Mouse (Mus musculus): ENCODE data around the gene Rcc1.
"Not testable (repeated sequence)": the region's sequence is repeated elsewhere in the genome, so short reads cannot be mapped to it uniquely, and the experiment has no call there.

Gene Rcc1

DNA sequence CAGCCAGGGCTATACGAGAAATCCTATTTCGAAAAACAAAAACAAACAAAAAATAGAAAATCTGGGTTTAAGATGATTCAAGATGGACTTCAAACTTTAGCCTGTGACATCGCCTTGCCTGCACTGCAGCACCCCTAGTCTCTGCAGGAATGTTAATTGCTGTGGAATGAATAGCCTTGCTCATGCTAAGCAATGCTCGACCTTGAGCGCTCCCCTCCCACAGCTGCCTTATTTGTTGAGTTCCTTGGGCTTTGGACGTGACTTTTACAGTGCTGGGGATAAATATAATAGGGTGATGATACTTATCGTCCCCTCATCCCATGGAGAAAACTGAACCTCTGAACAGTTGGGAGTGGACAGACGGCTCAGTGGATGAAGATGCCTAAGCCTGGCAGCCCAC lies 37.7 kb downstream of the Rcc1 start:
- DNase-seq (ENCODE audit: extremely low spot score, low spot score) = no peak

DNA sequence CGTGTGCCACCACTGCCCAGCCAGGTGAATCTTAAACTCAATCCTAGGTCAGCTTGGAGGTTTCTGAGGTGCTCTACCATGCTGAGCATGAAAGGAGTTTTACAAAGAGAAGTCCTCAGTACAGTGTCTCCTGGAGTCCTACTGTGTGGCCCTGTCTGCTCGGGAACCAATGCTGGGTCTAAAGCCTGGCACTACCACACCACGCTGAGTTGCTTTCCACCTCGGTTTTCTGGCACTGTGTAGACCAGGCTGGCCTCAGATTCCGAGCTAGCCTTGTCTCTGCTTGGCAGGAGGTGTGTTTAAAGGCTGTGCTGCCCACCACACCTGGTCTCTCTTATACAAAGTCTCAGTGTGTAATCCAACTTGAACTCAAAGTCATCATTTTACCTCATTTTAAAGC lies 40.8 kb downstream of the Rcc1 start:
- DNase-seq (ENCODE audit: extremely low spot score, low spot score) = no peak

DNA sequence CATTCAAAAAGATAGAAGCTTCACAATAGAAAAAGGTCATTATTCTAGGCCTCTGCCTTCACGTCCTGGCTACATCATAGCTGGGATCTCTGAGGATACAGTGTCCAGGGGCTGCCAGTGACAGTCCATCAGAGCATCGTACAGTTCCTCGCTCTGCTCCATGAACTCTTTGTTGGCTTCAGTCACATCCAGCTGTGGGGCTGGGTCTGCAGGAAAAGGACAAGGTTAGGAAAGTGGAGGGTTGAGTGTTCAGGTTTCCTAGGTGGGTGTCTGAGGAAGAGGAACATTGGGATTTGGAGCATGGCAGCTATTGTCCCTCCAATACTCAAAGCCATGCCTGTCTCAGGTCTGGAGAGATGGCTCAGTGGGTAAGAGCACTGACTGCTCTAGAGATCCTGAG lies 41.6 kb downstream of the Rcc1 start:
- no peak for DNase-seq (ENCODE audit: extremely low spot score, low spot score)

DNA sequence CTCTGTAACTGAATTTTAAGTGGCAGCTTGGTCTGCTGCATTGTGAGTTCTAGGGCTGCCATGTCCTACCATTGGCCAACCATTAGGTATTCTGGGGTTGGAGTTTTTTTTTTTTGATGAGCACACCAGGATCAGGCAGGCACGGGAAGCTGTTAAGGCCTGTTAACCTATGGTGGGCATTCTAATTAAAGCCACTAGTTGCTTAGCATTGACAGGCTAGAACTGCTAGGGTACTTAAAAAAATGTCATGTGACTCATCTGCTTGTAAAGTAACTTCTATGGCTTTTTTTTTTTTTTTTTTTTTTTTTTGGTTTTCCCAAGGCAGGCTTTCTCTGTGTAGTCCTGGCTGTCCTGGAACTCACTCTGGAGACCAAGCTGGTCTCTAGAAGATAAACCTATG lies 42.2 kb downstream of the Rcc1 start:
- no peak for DNase-seq (ENCODE audit: extremely low spot score, low spot score)

DNA sequence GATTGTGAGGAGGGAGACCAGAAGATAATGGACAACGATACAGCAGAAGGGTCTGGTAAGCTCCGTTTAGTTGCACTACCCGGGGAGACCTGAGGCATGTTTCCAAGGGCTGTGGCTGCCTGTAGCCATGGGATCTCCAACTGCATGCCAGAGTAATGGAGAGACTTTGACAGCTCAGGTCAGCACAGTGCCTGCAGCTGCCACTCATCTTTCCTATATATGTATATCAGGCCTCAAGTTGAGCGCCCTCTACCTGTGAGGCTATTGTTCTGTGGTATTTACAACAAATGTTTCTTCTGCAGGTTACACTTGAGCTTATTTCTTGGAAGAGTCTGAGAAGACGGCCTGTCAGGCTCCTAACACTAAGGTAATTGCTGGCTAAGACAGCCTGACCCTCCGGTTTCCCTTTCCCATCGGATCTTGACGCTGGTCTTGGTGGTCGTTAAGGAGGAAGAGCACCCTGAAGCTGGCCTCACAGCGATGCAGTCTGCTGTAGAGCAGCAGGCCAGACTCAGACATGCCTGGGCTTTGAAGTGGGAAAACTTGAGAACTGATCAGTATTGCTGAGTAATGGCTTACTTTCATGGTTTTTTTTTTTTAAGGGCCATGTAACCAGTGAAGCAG lies 43.4 kb downstream of the Rcc1 start:
- DNase-seq (ENCODE audit: extremely low spot score, low spot score) = peak; percentile 39

DNA sequence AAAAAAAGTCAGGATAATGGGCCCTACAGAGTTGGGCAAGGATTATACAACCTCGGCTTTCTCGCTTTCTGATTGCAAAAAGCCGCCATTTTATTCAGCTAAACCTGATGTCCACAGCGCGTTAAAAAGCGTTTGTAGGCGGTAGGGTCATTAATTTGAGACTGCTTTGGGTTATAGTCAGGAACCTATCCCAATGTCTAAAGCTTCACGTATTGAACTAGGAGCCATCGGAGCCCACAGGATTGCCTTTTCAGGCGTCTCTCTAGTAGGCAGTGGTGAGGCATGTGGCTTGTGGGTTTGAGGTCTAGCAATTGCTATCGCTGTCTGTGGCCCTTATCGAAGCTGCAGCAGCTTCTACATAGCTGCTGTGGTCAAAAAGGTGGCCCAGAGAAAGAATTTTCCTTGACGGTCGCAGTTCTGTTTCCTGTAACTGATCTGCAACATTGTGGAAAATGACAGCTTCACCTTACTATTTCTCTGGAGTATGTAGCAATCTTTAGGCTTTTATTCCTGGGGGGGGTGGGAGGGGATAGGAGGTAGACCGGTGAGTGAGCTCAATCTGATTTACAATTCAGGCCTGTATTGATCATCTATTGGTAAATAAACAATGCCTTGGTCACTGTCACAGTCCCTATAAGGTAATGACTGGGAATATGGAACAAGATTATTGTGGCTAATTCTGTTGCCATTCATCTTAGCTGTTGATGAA lies 44.1 kb downstream of the Rcc1 start:
- peak; percentile 30 for DNase-seq (ENCODE audit: extremely low spot score, low spot score)

DNA sequence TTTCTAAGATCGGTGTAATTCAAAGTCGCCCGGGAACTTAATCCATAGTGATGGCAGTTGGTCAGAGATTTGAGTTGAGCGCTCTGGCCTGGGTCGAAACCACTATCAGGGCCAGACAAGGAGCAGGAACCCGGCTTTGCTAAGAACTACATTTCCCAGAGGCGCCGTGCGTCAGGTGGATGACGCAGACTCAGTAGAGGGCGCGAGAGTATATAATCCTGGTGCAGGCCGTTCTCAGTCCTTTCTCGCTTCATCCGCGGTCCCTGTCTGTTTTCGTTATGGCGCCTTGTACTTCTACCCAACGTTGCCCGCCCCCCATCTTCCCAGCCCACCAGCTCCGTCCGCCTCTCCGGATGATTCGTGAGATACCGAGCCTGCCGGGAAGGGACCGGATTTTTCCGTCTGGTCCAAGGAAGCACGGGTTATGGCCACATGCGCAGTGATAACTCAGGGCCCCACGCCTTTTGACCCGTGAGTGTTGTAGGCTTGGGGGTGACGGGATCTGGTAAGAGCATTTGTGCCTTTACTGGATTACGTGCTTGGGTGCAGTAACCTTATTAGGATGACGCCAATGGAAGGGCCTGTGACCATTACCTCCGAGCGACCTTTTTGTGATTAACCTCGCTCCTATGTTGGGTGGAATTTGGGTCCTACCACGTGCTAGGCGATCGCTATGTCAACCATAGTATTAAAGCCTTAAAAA lies 44.8 kb downstream of the Rcc1 start:
- DNase-seq (ENCODE audit: extremely low spot score, low spot score) = peak; percentile 85

DNA sequence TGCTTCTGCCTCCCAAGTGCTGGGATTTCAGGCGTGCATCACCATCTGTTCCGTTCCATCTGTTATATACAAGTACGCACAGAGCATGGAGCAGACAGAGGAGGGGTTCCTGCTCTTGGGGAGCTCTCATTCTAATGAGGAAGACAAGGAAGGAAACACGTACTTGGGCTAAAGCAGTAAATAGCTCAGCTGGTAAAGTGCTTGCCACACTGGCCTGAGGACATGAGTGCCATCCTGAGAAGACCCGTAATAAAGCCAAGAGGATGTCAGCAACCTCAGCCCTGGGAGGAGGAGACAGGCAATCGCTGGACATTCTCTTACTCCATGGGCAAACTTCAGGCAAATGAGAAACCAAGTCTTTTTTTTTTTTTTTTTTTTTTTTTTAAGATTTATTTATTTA lies 47.4 kb downstream of the Rcc1 start:
- DNase-seq (ENCODE audit: extremely low spot score, low spot score) = no peak

DNA sequence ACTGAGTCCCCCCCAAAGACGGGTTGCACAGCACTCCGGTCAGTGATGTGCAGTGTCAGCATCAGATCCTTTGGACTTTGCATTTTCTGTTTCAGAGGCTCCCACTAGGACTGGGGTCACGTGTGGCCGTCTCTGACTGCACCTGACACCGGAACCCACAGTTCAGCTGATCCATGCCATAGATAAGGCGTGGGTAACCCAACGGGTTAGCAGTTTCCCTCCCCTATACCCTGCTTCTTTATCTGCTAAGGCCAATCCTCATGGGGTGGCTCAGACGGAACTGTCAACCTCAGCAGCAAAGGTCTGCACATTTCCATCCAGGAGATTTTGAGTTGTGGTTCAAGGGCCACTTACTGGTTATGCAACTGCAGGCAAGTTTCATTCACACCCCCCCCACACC lies 48.1 kb downstream of the Rcc1 start:
- no peak for DNase-seq (ENCODE audit: extremely low spot score, low spot score)

DNA sequence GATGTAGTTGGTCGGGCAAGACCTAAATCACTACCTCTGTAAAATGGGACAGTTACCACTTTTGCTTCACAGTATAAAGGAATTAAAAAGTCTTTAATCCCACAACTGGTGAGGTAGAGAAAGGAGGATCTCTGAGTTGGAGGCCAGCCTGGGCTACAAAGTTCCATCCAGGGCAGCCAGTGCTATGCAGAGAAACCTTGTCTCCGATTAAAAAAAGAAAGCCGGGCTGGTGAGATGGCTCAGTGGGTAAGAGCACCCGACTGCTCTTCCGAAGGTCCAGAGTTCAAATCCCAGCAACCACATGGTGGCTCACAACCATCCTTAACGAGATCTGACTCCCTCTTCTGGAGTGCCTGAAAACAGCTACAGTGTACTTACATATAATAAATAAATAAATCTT lies 49.9 kb downstream of the Rcc1 start:
- DNase-seq (ENCODE audit: extremely low spot score, low spot score) = not testable (repeated sequence)

DNA sequence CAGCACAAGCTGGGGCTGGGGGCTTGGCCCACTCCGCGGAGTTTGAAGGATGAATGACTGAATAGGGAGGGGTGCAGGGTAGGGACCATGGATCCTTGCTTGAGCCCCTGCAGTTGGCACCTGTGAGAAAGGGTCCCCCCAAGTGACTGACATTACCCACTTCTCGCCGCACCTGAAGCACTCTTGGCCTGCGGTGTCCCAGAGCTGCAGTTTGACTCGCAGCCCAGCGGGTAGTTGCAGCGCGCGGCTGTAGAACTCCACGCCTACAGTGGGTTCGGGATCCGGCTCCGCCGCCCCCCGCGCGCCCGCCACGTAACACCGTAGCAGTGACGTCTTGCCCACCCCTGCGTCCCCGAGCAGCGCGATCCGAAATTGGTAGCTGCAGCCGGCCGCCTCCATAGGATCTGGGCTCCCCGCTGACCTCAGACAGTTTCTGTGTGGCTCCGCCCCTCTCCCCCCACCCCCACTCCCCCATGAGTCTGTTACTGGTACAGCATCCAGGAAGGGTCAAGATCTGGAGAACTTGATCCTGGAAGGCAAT lies 50.4 kb downstream of the Rcc1 start, which contains the start of gene Rab42:
Rab42 (minus strand) TSS at position 447 of the 541 bp plus-strand sequence.
- DNase-seq (ENCODE audit: extremely low spot score, low spot score) = peak; percentile 68

DNA sequence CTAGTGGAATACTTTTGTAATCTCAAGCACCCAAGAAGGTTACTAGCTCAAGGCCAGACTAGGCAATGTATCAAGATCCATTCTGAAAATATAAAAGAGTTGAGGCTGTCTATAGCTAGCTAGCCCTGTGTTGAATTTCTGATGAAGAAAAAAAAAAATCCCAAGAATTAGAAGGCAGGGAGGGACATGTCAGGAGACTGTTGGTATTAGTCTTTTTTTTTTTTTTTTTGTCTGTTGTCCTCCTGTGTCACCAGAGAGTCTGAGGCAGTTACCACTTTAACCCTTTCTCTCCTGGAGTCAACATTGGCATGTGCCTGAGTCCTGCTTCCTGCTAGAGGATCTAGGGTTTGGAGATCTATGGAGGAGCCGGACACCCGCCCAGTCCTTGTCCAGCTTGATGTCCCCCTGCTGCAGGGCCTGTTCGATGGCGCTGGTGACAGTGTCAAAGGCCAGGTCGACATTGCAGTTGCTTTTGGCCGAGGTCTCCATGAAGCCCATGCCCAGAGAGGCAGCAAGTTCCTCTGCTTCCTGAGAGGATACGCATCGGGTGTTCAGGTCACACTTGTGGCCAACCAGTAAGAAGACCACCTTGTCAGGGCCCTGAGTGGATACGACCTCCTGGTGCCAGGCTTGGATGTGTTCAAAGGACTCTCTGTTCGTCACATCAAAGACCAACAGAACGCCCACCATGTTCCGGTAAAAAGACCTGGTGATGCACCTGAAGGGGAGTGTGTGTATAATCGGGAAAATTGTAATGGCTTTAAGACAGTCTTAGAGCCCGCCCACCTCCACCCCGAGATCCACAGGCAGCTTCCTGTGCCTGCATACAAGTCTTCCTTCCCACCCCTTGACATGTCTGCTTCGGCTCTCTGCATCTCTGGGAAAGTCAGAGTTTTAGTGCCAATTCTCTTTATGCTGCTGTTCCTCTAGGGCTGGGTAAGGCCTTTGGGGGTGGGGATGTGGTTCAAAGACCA lies 51.2 kb downstream of the Rcc1 start:
- no peak for DNase-seq (ENCODE audit: extremely low spot score, low spot score)

DNA sequence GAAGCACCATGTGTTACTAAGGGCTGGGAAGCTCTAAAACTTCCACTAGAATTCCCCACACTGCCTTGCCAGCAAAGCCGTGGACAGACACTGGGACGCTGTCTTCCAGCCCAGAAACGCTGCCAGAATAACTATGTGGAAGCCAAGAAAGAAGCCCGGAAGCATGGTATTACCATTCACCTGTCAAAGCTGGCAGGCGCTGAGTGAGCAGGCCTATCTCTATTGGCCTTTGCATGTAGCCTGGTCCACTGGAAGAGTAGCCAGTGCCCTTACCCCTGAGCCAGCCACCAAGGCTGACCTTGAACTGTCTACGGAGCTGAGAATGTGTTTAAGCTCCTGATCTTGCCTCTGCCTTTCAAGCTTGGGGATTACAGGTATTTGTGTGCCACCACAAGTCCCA lies 51.9 kb downstream of the Rcc1 start:
- no peak for DNase-seq (ENCODE audit: extremely low spot score, low spot score)

DNA sequence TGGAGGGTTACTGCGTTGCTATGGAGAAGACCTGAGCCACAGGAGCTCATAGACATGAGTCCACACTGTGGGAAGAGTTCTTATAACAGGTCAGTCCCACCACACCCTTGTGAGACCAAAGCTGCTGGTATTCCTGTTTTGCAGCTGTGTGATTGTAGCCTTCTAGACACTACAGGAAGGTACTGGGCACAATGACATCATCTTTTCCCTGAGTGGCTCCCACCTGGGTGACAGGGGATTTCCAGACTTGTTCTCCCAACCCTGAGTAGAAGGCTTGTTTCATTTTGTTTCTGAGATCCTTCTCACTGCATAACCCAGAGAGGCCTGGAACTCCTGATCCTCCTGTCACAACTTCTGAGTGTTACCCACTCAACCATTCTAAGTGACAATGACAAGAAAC lies 53.6 kb downstream of the Rcc1 start:
- no peak for DNase-seq (ENCODE audit: extremely low spot score, low spot score)

DNA sequence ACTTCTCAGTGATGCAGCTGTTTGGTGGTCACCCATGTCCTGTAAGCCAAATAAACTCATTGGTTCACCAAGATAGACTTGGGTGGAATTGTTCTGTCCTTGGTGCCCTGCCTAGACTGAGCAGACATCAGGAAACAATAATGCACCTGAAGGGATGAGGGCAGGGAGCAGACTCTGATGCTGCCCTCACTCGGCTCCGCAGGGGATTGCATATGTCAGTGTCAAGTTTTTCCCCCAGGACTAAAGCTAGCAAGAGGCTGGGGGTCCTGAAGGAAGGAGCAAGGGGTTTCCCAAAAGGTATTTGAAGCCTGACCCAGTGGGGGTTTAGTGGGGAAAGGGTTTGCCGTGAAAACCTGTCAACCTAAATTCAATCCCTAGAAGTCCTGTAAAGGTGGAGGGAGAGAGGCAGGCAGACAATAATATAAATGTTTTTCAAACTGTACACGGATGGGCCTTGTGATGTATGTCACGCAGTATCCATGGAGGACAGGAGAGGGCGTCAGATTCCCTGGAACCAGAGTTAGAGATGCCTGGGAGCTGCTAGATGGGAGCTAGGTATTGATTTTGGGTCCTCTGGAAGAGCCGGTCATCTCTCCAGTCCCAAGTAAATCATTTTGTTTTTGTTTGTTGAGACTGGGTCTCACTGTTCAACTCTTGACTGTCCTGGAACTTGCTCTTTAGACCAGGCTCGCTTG lies 57.6 kb downstream of the Rcc1 start:
- no peak for DNase-seq (ENCODE audit: extremely low spot score, low spot score)

DNA sequence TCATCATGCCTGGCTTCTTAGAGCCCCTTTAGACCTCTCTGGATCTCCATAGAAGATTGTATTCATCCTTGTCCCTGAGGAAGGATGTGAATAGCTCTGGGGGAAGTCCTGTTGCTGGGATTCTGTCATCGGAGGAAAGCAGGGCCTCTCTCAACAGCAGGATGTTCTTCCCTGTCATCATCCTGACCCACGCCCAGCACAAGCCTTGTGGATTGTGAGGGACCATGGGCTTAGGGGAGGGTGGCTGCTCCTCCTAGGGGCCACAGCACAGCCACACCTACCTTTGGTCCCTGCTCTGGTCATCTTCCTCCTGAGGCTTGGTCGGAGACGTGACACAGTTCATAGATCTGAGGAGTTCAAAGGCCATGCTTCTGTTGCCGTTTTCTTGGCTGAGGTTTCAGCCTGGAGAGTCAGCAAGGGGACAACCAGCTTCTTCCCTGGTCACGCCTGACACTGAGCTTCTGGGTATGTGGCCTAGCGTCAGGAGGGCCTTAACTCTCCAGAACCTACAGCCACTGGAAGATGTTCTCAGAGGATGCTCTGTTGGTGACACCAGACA lies 59.6 kb downstream of the Rcc1 start:
- DNase-seq (ENCODE audit: extremely low spot score, low spot score) = no peak

DNA sequence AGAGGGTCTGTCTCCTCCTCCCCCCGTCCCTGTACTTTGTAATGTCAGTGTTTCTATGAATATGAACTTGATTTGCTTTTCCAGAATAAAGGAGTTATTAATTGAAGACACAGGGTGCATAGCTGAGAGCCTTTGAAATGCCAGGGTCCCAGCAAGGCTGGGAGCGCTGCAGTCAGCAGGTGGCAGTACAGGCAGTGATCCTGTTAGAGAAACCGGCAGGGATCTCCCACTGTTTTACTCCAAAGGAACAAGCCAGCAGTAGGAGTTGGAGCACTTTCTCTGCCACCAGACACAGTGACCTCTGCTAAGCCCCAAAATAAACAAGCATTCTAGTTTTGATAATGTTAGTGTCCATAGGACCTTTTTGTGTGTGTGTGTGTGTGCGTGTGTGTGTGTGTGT lies 60.4 kb downstream of the Rcc1 start:
- DNase-seq (ENCODE audit: extremely low spot score, low spot score) = no peak

DNA sequence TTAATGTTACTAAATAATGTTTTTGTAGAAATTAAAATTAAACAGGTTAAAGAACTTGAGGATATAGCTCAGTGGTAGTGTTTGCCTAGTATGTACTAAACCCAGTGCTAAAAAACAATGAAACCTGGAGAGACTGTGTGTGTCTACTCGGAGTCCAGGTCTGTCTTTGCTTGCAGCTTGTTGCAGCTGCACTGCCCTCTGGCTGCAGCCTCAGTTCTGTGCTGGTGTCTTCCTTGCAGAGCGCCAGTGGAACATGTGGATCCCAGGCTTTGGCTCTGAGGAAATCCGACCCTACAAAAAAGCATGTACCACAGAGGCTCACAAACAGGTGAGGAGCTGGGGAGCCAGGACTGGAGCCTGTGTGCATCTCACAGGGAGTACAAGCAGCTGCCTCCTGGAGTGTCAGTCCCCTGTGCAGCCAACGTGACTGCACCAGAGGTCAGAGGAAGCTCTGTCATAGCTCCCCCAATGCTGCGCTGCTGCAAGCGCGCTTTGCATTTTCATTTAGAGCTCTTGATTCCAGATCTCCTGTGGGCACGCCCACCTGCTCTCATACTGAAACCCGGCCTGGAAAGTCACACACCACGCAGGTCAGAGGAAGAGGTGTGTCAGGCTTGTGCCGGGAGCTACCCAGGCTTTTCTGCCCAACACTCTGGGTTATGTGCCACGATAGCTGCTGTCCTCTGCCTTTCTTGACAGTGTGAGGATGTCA lies 61.6 kb downstream of the Rcc1 start:
- no peak for DNase-seq (ENCODE audit: extremely low spot score, low spot score)

DNA sequence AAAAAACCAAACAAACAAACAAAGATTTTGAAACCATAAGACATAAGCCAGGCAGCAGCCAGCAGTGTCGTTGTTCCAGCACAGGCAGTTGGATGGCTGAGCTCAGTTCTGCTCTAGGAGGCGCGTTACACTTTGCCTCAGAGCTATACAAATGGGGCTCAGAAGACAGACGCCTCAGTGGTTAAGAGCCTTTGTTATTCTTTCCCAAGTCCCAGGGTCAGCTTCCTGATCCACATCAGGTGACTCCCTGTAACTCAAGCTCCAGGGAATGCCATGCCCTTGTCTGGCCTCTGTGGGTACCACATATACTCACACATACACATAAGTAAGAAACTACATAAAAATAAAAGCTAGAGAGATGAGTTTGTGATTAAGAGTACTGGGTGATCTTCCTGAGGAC lies 62.3 kb downstream of the Rcc1 start:
- DNase-seq (ENCODE audit: extremely low spot score, low spot score) = no peak

DNA sequence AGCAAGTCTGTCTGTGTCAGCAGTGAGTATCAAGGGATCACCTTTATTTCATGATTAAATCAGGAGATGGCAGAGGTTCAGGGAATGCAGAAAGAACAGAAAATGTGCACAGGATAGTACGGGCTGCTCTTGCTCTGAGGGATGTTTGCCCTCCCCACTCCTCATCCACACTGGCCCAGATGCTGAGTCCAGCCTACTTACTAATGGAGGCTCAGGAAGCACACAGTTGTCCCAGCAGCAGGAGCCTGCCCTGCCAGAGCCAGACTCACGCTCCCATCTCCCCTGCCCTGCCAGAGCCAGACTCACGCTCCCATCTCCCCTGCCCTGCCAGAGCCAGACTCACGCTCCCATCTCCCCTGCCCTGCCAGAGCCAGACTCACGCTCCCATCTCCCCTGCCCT lies 64.6 kb downstream of the Rcc1 start:
- DNase-seq (ENCODE audit: extremely low spot score, low spot score) = not testable (repeated sequence)
